Mouse (Mus musculus) MEL (cell line): ENCODE measurements at regions not wholly inside any gene's neighbourhood (a gene's known extent, or its start where the extent isn't known, plus 50 kb on each side); places are given as distances from the start of the nearest gene placed in this dataset.
A peak's percentile ranks its signal among the peaks of the same experiment; 100 is the strongest.
"Not testable (repeated sequence)": the region's sequence is repeated elsewhere in the genome, so short reads cannot be mapped to it uniquely, and the experiment has no call there.

Experiments
- DNase-seq: peaks from one replicate; pipeline ENCODE4 v3.0.0; 2011; ENCODE audit warnings: low read depth, low spot score
- H3K27ac ChIP-seq: 2 replicates; pipeline ENCODE4 v1.5.1; 2012; ENCODE audit warnings: low read depth, mild to moderate bottlenecking, control low read depth, low read length, moderate library complexity; ENCODE audit not compliant: control insufficient read depth
- H3K27me3 ChIP-seq, 2 experiments: fragments of 150-350 bp in 1 of 2; sonication (generic) in 1 of 2; 2 replicates each; pipeline ENCODE4 v1.6.1; 2012; ENCODE audit warnings: low read length in 2 of 2, mild to moderate bottlenecking in 2 of 2, improper control_type of control experiment in 1 of 2, moderate library complexity in 1 of 2; ENCODE audit not compliant: insufficient read depth in 2 of 2, control insufficient read depth in 1 of 2
- H3K36me3 ChIP-seq, 2 experiments: 2 replicates each; pipeline ENCODE4 v1.6.1; 2012 to 2014; ENCODE audit warnings: low read length in 2 of 2, improper control_type of control experiment in 1 of 2, inconsistent platforms in 1 of 2, mild to moderate bottlenecking in 1 of 2; ENCODE audit not compliant: insufficient read depth in 2 of 2, control insufficient read depth in 1 of 2
- H3K4me1 ChIP-seq, 2 experiments: fragments of 150-350 bp in 1 of 2; sonication (generic) in 1 of 2; 2 replicates each; pipeline ENCODE4 v1.6.1; 2012; ENCODE audit warnings: low read length in 2 of 2, improper control_type of control experiment in 1 of 2, mild to moderate bottlenecking in 1 of 2; ENCODE audit not compliant: insufficient read depth in 2 of 2, control insufficient read depth in 1 of 2
- H3K4me3 ChIP-seq, 2 experiments: fragments of 150-350 bp in 1 of 2; sonication (generic) in 1 of 2; 2 replicates each; pipeline ENCODE4 v1.5.1; 2012; ENCODE audit warnings: low read depth in 2 of 2, low read length in 2 of 2, mild to moderate bottlenecking in 2 of 2, moderate library complexity in 2 of 2, control low read depth in 1 of 2, improper control_type of control experiment in 1 of 2; ENCODE audit not compliant: control insufficient read depth in 1 of 2, insufficient read depth in 1 of 2
- H3K79me2 ChIP-seq: 2 replicates; pipeline ENCODE4 v1.6.1; 2012; ENCODE audit warnings: mild to moderate bottlenecking, low read length, moderate library complexity; ENCODE audit not compliant: control insufficient read depth, poor library complexity, insufficient read depth
- H3K9ac ChIP-seq: 2 replicates; pipeline ENCODE4 v1.6.1; 2012; ENCODE audit warnings: low read depth, mild to moderate bottlenecking, control low read depth, low read length, moderate library complexity; ENCODE audit not compliant: control insufficient read depth, poor library complexity, severe bottlenecking
- H3K9me3 ChIP-seq: fragments of 150-350 bp; sonication (generic); replicated peaks from 2 replicates; pipeline ENCODE4 v1.6.1; 2012; ENCODE audit warnings: mild to moderate bottlenecking, low read length, improper control_type of control experiment, moderate library complexity; ENCODE audit not compliant: insufficient read depth
- CHD1 ChIP-seq: IDR thresholded peaks from 2 replicates; pipeline ENCODE4 v1.6.1; 2012; ENCODE audit warnings: low read depth, mild to moderate bottlenecking, inconsistent platforms, low read length, improper control_type of control experiment
- NELFE ChIP-seq: IDR thresholded peaks from 2 replicates; pipeline ENCODE4 v1.6.1; 2011; ENCODE audit warnings: low read depth, low read length, improper control_type of control experiment
- TCF12 ChIP-seq: IDR thresholded peaks from 2 replicates; pipeline ENCODE4 v1.6.1; 2014; ENCODE audit warnings: low read depth, mild to moderate bottlenecking, inconsistent platforms, low read length, improper control_type of control experiment, moderate library complexity
- ZC3H11A ChIP-seq: IDR thresholded peaks from 2 replicates; pipeline ENCODE4 v1.6.1; 2012; ENCODE audit warnings: low read depth, mild to moderate bottlenecking, inconsistent platforms, low read length, improper control_type of control experiment
- ZNF384 ChIP-seq: IDR thresholded peaks from 2 replicates; pipeline ENCODE4 v1.6.1; 2012; ENCODE audit warnings: low read depth, mild to moderate bottlenecking, inconsistent platforms, low read length, improper control_type of control experiment

DNA sequence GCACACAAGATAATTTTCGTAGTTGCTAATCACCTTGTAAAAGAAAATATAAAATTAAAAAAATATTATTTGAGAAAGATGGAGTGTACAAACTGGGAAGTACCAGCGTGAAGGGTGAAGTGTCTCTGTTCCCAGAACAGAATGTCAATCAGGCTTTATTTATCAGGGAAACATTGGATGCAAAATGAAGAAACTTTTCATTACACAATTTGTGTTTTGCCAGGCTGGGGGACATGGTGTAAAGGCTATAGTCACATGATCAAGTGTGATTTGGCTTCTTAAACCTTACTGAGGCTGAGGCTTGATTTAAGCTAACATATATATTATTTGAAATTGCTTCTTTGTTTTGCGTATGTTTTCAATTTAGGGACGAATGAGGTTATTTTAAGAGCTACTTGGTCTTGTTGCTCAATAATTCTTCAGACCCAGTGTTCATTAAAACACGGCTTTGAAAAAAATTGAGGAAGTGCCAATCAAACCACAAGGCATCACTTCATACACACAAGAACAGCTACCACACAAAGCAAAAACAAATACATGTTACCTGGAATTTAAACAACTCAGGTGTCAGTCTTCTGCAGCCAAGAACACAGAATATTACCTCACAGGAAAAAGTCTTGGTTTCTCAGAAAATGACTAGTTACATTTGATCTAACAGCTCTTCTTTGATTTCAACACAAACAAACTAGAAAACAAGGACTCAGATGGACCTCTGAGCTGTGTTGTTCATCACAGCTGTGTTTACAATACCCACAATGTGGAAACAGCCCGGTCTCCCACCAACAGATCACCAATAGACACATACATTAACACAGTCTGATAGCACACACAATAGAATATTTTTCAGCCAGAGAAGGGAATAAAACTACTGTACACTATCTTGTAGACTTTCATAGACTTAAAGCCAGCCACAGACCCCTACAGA lies 51.6 kb upstream of the Gbp6 start:
- Histone ChIP-seq H3K27ac (no peak overlapping the region), H3K9me3 (no peaks in the 10 kb centered on the region), H3K4me1 (no peaks in the 10 kb centered on the region)
- TF ChIP-seq CHD1 (no peak), NELFE (no peak), TCF12 (no peak), ZNF384 (peak; percentile 34; the same call in 1 of the 2 replicates), ZC3H11A (no peak)
- TF ChIP-seq, all 39 proteins: peak for 1
- Histone ChIP-seq H3K27me3 (no peaks in the 10 kb centered on the region), H3K79me2 (no peaks in the 10 kb centered on the region), H3K36me3 (no peaks in the 10 kb centered on the region), H3K4me3 (no peak overlapping the region), H3K9ac (no peak overlapping the region)
- DNase-seq, result peak; percentile 6

DNA sequence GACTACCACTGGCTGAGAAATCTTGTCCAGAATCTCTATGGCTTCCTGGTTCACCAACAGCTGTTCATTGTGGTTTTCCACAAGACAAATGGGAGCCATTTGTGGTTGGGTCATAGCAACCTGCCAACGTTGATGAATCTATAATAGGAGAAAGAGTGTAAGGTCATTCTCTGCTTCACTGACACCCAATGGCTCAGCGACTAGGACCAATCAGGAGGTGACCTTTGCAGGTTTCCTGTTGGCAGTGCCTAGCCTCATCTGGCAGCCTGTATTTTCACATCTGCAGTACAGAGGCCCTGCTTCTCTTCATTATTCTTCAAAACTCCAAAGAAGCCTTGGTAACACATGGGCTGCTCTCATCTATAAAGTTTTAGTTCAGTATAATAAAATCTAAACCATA lies 50.3 kb upstream of the Gbp6 start:
- H3K4me3 ChIP-seq, H3K27ac ChIP-seq, H3K79me2 ChIP-seq, DNase-seq, H3K9me3 ChIP-seq, H3K36me3 ChIP-seq, H3K9ac ChIP-seq, H3K27me3 ChIP-seq, H3K4me1 ChIP-seq: not testable (repeated sequence)
